Mouse (Mus musculus): ENCODE results near the gene Cdca5. TPM values are rescaled to one million over a fixed set of nuclear protein-coding genes. Genes with fewer than 3 reads are reported as not detected.

The Cdca5 gene
- polyA plus RNA-seq, 1 experiment = 50.5 TPM

DNA sequence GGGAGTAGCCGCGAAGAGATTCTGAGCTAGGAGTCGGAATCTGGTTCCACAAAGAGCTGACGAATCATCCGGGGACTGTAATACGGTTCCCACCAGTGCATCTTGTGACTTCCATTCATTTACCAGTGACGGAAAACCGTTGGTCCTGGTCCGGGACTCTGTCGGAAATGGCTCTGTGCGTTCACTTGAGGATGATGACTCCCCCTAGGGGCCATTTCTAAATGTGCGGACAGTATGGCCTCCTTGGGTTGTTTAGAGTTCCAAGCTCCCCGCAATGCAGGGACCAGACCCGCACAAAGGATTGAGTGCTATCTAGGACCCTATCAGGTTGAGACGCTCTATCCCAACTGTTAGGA, 56.6 kb downstream of the Cdca5 start, which contains the start of gene Arl2:
TSS of gene Arl2 (minus strand) at position 155 of the 356 bp plus-strand sequence.
- peak within 1 kb of the TSS; percentile 87 for H3K9ac ChIP-seq (ENCODE audit: low read depth, poor library complexity, severe bottlenecking)
- H3K9me3 ChIP-seq (replicated peaks; ENCODE audit: control insufficient read depth, insufficient read depth, low read length, poor library complexity, severe bottlenecking) = no peaks in the 10 kb centered on the region
- H3K27ac ChIP-seq (ENCODE audit: insufficient read depth, low read length) = peak within 1 kb of the TSS; percentile 94
- no peaks in the 10 kb centered on the region for H3K4me1 ChIP-seq (ENCODE audit: control insufficient read depth, insufficient read depth, low read length)
- peak within 1 kb of the TSS; percentile 96 for H3K4me3 ChIP-seq (ENCODE audit: low read depth, low read length)
- no peaks in the 10 kb centered on the region for H3K36me3 ChIP-seq (ENCODE audit: control insufficient read depth, insufficient read depth, low read length, poor library complexity, severe bottlenecking)
- TF ChIP-seq CTCF (IDR thresholded peaks at IDR 0.05; ENCODE audit: low read depth, low read length) (peak; percentile 52), POLR2A (IDR thresholded peaks at IDR 0.05; ENCODE audit: insufficient read depth, low read length) (no peak)
- no peaks in the 10 kb centered on the region for H3K27me3 ChIP-seq (ENCODE audit: control insufficient read depth, insufficient read depth, low read length, poor library complexity, severe bottlenecking)

Other genes with a start within 250 kb of the Cdca5 start
- 26.3 and 33.1 TPM in 2 replicates for gene Frmd8, start 209.7 kb upstream of the Cdca5 start, polyA plus RNA-seq (2011; ENCODE audit: insufficient read depth, insufficient read length, low read depth, missing spikeins)
- gene Slc25a45, start 207.2 kb upstream of the Cdca5 start, polyA plus RNA-seq (2011; ENCODE audit: insufficient read depth, insufficient read length, low read depth, missing spikeins) = 0.46 and 0.48 TPM in 2 replicates
- gene Tigd3, start 190.8 kb upstream of the Cdca5 start, polyA plus RNA-seq (2011; ENCODE audit: insufficient read depth, insufficient read length, low read depth, missing spikeins) = 1.9 and 3.6 TPM in 2 replicates
- 129 and 137 TPM in 2 replicates for gene Dpf2, start 172.0 kb upstream of the Cdca5 start, polyA plus RNA-seq (2011; ENCODE audit: insufficient read depth, insufficient read length, low read depth, missing spikeins)
- 0.93 and 1.5 TPM in 2 replicates for gene Cdc42ep2, start 160.2 kb upstream of the Cdca5 start, polyA plus RNA-seq (2011; ENCODE audit: insufficient read depth, insufficient read length, low read depth, missing spikeins)
- 95.9 and 97.3 TPM in 2 replicates for gene Pola2, start 120.8 kb upstream of the Cdca5 start, polyA plus RNA-seq (2011; ENCODE audit: insufficient read depth, insufficient read length, low read depth, missing spikeins)
- gene Slc22a20, start 98.8 kb upstream of the Cdca5 start, polyA plus RNA-seq (2011; ENCODE audit: insufficient read depth, insufficient read length, low read depth, missing spikeins) = not detected in 2 replicates
- gene Capn1, start 69.1 kb upstream of the Cdca5 start, polyA plus RNA-seq (2011; ENCODE audit: insufficient read depth, insufficient read length, low read depth, missing spikeins) = 21.8 and 25.2 TPM in 2 replicates
- 16.4 and 18.6 TPM in 2 replicates for gene Syvn1, start 38.4 kb upstream of the Cdca5 start, polyA plus RNA-seq (2011; ENCODE audit: insufficient read depth, insufficient read length, low read depth, missing spikeins)
- 44.9 and 65.1 TPM in 2 replicates for gene Mrpl49, start 27.2 kb upstream of the Cdca5 start, polyA plus RNA-seq (2011; ENCODE audit: insufficient read depth, insufficient read length, low read depth, missing spikeins)
- gene Fau, start 27.1 kb upstream of the Cdca5 start, polyA plus RNA-seq (2011; ENCODE audit: insufficient read depth, insufficient read length, low read depth, missing spikeins) = 1,239 and 1,271 TPM in 2 replicates
- gene Znhit2, start 23.8 kb upstream of the Cdca5 start, polyA plus RNA-seq (2011; ENCODE audit: insufficient read depth, insufficient read length, low read depth, missing spikeins) = 6.5 and 8.9 TPM in 2 replicates
- 19.1 and 25.8 TPM in 2 replicates for gene Tm7sf2, start 16.6 kb upstream of the Cdca5 start, polyA plus RNA-seq (2011; ENCODE audit: insufficient read depth, insufficient read length, low read depth, missing spikeins)
- gene Vps51, start 7.8 kb upstream of the Cdca5 start, polyA plus RNA-seq (2011; ENCODE audit: insufficient read depth, insufficient read length, low read depth, missing spikeins) = 46.6 and 47.4 TPM in 2 replicates
- gene Tmem262, start 5.0 kb upstream of the Cdca5 start, polyA plus RNA-seq (2011; ENCODE audit: insufficient read depth, insufficient read length, low read depth, missing spikeins) = not detected in 2 replicates
- gene Gm28374, start 2.7 kb upstream of the Cdca5 start, polyA plus RNA-seq (2011; ENCODE audit: insufficient read depth, insufficient read length, low read depth, missing spikeins) = not detected in 2 replicates
- 34.2 and 49.7 TPM in 2 replicates for gene Zfpl1, start within 50 bp of the Cdca5 start, polyA plus RNA-seq (2011; ENCODE audit: insufficient read depth, insufficient read length, low read depth, missing spikeins)
- 5.9 and 6.3 TPM in 2 replicates for gene AC131692.1, start 9.4 kb downstream of the Cdca5 start, polyA plus RNA-seq (2011; ENCODE audit: insufficient read depth, insufficient read length, low read depth, missing spikeins)
- 2.9 and 3.5 TPM in 2 replicates for gene Naaladl1, start 20.8 kb downstream of the Cdca5 start, polyA plus RNA-seq (2011; ENCODE audit: insufficient read depth, insufficient read length, low read depth, missing spikeins)
- 13.5 and 17.6 TPM in 2 replicates for gene Sac3d1, start 33.7 kb downstream of the Cdca5 start, polyA plus RNA-seq (2011; ENCODE audit: insufficient read depth, insufficient read length, low read depth, missing spikeins)
- 8.6 and 10.0 TPM in 2 replicates for gene Snx15, start 43.3 kb downstream of the Cdca5 start, polyA plus RNA-seq (2011; ENCODE audit: insufficient read depth, insufficient read length, low read depth, missing spikeins)
- gene Batf2, start 56.0 kb downstream of the Cdca5 start, polyA plus RNA-seq (2011; ENCODE audit: insufficient read depth, insufficient read length, low read depth, missing spikeins) = not detected in 2 replicates
- 38.7 and 40.4 TPM in 2 replicates for gene Arl2, start 56.6 kb downstream of the Cdca5 start, polyA plus RNA-seq (2011; ENCODE audit: insufficient read depth, insufficient read length, low read depth, missing spikeins)
- gene Majin, start 99.4 kb downstream of the Cdca5 start, polyA plus RNA-seq (2011; ENCODE audit: insufficient read depth, insufficient read length, low read depth, missing spikeins) = not detected in 2 replicates
- gene Gpha2, start 141.4 kb downstream of the Cdca5 start, polyA plus RNA-seq (2011; ENCODE audit: insufficient read depth, insufficient read length, low read depth, missing spikeins) = 1.0 TPM in 1 of 2 replicates, not detected in the other
- gene Ppp2r5b, start 150.9 kb downstream of the Cdca5 start, polyA plus RNA-seq (2011; ENCODE audit: insufficient read depth, insufficient read length, low read depth, missing spikeins) = 12.2 and 17.1 TPM in 2 replicates
- gene Atg2a, start 156.7 kb downstream of the Cdca5 start, polyA plus RNA-seq (2011; ENCODE audit: insufficient read depth, insufficient read length, low read depth, missing spikeins) = 10.9 and 11.1 TPM in 2 replicates
- 81.0 and 81.6 TPM in 2 replicates for gene Ehd1, start 191.7 kb downstream of the Cdca5 start, polyA plus RNA-seq (2011; ENCODE audit: insufficient read depth, insufficient read length, low read depth, missing spikeins)
- 57.7 and 60.5 TPM in 2 replicates for gene Cdc42bpg, start 221.5 kb downstream of the Cdca5 start, polyA plus RNA-seq (2011; ENCODE audit: insufficient read depth, insufficient read length, low read depth, missing spikeins)
- 34.8 and 40.5 TPM in 2 replicates for gene Men1, start 250.0 kb downstream of the Cdca5 start, polyA plus RNA-seq (2011; ENCODE audit: insufficient read depth, insufficient read length, low read depth, missing spikeins)

Data from ES-Bruce4 (cell line).